8 mouse cellular contexts compared by ENCODE assay signal in genomic region chr16:45844049-45844780, GRCm38 (mm10).
A peak's percentile ranks its signal among the peaks of the same experiment; 100 is the strongest.
DNase-seq lines count a peak whose midpoint lies in the region; ATAC-seq and TF ChIP-seq lines count a peak whose summit lies in the region.

No protein-coding gene starts in this region.

- peak overlapping the region; percentile 79 for H3K9ac ChIP-seq in hindbrain, embryonic 12.5 days
- H3K9ac ChIP-seq in lung, embryonic 16.5 days (ENCODE audit: low read length): peak overlapping the region; percentile 81

- in situ Hi-C loops in Patski (cut with MboI; ENCODE audit: low pct_unique_long_range_greater_than_20kb): loop anchor here (5.0 kb wide), 2 partner anchors 48 to 123 kb away; no protein-coding TSS in a partner anchor

- peak overlapping the region; percentile 59 for H3K4me3 ChIP-seq in hindbrain, embryonic 12.5 days
- peak overlapping the region; percentile 59 for H3K4me3 ChIP-seq in lung, embryonic 16.5 days (ENCODE audit: low read length)

- peak overlapping the region; percentile 75 for H3K4me2 ChIP-seq in hindbrain, embryonic 12.5 days (replicated peaks)
- peak overlapping the region; percentile 77 for H3K4me2 ChIP-seq in lung, embryonic 16.5 days (ENCODE audit: low read depth, low read length)

- H3K27ac ChIP-seq in hindbrain, embryonic 12.5 days: peak overlapping the region; percentile 66; the same call in 1 of the 2 replicates
- peak overlapping the region; percentile 88 for H3K27ac ChIP-seq in lung, embryonic 16.5 days (ENCODE audit: low read length)

- H3K9me3 ChIP-seq in hindbrain, embryonic 12.5 days (replicated peaks): no peaks in the 10 kb centered on the region
- H3K9me3 ChIP-seq in lung, embryonic 16.5 days (ENCODE audit: control insufficient read depth, low read length): no peaks in the 10 kb centered on the region

- TF ChIP-seq CTCF in Patski (IDR thresholded peaks at IDR 0.05): peak; percentile 98

- H3K36me3 ChIP-seq in hindbrain, embryonic 12.5 days: no peaks in the 10 kb centered on the region
- no peaks in the 10 kb centered on the region for H3K36me3 ChIP-seq in lung, embryonic 16.5 days (ENCODE audit: control insufficient read depth, insufficient read depth, low read length)

- H3K27me3 ChIP-seq in Patski: no peaks in the 10 kb centered on the region
- peaks cover 6% of the 10 kb centered on the region; the same call in 1 of the 2 replicates for H3K27me3 ChIP-seq in hindbrain, embryonic 12.5 days
- H3K27me3 ChIP-seq in lung, embryonic 16.5 days (ENCODE audit: control insufficient read depth, insufficient read depth, low read depth, low read length): no peaks in the 10 kb centered on the region

- CTCF ChIA-PET in Patski (lab: Charles Lee): interaction anchor here (0.6 to 9.0 kb wide), 17 partner anchors 9 to 135 kb away, joined by 3 to 80 read pairs (median 3); no protein-coding TSS in a partner anchor

- POLR2A ChIA-PET in Patski (lab: Charles Lee): interaction anchor here (0.6 to 5.8 kb wide), 12 partner anchors 27 to 164 kb away, joined by 3 to 44 read pairs (median 6); no protein-coding TSS in a partner anchor

- ATAC-seq in Patski: peak; percentile 78
- ATAC-seq in hindbrain, embryonic 12.5 days (ENCODE audit: low FRiP score): peak; percentile 96
- peak; percentile 98 for ATAC-seq in lung, embryonic 16.5 days (ENCODE audit: low read depth)

- WGBS in hindbrain, embryonic 12.5 days: under 1% methylated on average over 44 of the region's 45 CpGs
- under 1% methylated on average over 45 of the region's 45 CpGs for WGBS in lung, embryonic 16.5 days

- peaks cover 13% of the 10 kb centered on the region for H3K4me1 ChIP-seq in hindbrain, embryonic 12.5 days
- peaks cover 26% of the 10 kb centered on the region for H3K4me1 ChIP-seq in lung, embryonic 16.5 days (replicated peaks; ENCODE audit: control insufficient read depth, insufficient read depth, low read length)

- no peak for DNase-seq in Patski (ENCODE audit: low read depth, low spot score)
- peak; percentile 76 to 82 for DNase-seq in cerebellum, postnatal 10 days
- DNase-seq in frontal cortex, postnatal 25 days (ENCODE audit: low spot score in 2 of 2): peak; percentile 33 to 42
- peak; percentile 64 to 78 for DNase-seq in layer of hippocampus, postnatal 10 days (ENCODE audit: low spot score in 2 of 2)
- DNase-seq in ovary, postnatal 14 days (ENCODE audit: low spot score): peak; percentile 68
- peak; percentile 82 to 89 for DNase-seq in urinary bladder, adult 18-20 months (ENCODE audit: low spot score in 2 of 2)
